Mouse (Mus musculus): ENCODE measurements around the gene Rpl10. TPM values are rescaled to one million over a fixed set of nuclear protein-coding genes. Genes with fewer than 3 reads are reported as not detected.

Gene Rpl10
- polyA plus RNA-seq, 1 experiment: 2,470 TPM

DNA sequence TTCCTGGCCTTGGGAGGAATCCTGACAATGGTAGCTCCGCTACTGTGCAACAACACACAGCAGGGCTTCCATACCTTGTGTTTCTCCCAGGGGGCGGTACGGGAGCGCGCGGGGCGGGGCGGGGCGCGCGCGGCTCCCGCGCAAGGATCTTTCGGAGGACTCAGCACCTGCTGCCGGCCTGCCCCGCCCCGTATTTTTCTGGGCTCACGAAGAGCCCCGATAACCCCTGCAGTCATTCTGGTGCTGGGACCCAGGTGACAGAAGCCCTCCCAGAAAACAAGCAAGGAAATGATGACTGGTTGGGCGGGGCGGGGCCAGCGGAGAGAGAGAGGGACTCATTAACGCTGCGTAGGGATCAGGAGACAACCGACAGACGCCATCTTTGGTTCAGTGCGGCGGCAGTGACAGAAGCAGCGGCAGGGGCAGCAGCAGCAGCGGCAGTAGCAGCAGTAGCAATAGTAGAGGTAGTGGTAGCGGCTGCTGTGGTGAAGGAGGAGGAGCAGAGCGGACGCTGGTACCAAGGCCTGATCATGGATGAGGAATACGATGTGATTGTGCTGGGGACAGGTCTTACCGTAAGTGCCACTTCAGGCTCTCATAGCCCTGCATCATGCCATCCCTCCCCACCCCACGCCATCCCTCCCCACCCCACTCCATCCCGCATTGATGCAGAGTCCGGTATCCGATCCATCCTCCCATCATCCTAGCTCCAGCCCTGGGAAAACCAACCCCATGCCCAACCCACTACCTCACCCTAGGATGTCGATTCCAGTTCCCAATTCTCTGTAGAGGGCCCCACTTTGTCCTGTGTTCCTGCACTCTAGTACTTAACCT lies 34.5 kb downstream of the Rpl10 start, which contains the start of gene Gdi1:
Gene Gdi1, plus strand, starts transcription at position 132 of the 834 bp plus-strand sequence.
- peaks cover 20% of the 10 kb centered on the region for H3K79me2 ChIP-seq (ENCODE audit: control insufficient read depth, insufficient read depth)
- peaks cover 12% of the 10 kb centered on the region for H3K36me3 ChIP-seq (ENCODE audit: control insufficient read depth, insufficient read depth)
- no peaks in the 10 kb centered on the region for H3K27me3 ChIP-seq (ENCODE audit: control insufficient read depth, insufficient read depth, insufficient read length)
- peak in 1 of 3 experiments; percentile 5 for TF ChIP-seq MYOD1 (IDR thresholded peaks at IDR 0.05; ENCODE audit: control insufficient read depth in 1 of 3, insufficient read length in 2 of 3, low read depth in 2 of 3)
- peak in 2 of 3 experiments; percentile 14 to 18 for TF ChIP-seq MYOG (IDR thresholded peaks at IDR 0.05; ENCODE audit: control insufficient read depth in 1 of 3, insufficient read depth in 1 of 3, insufficient read length in 2 of 3, low read depth in 2 of 3)
- TF ChIP-seq MAX (IDR thresholded peaks at IDR 0.05; ENCODE audit: low read depth): no peak
- TF ChIP-seq CEBPB (IDR thresholded peaks at IDR 0.05; ENCODE audit: insufficient read depth, poor library complexity, severe bottlenecking): no peak
- TF ChIP-seq POLR2AphosphoS2 (IDR thresholded peaks at IDR 0.05; ENCODE audit: insufficient read length, low read depth): peak; percentile 92
- no peak for TF ChIP-seq TCF3 (IDR thresholded peaks at IDR 0.05; ENCODE audit: insufficient read length, low read depth)
- TF ChIP-seq SRF (IDR thresholded peaks at IDR 0.05; ENCODE audit: control insufficient read depth, insufficient read length, low read depth): no peak
- TF ChIP-seq POLR2A (IDR thresholded peaks at IDR 0.05; ENCODE audit: insufficient read length, low read depth): peak; percentile 99
- TF ChIP-seq USF1 (IDR thresholded peaks at IDR 0.05; ENCODE audit: low read depth): no peak
- peak; percentile 44 for TF ChIP-seq REST (IDR thresholded peaks at IDR 0.05; ENCODE audit: insufficient read depth, insufficient read length)
- no peak for TF ChIP-seq TCF12 (IDR thresholded peaks at IDR 0.05; ENCODE audit: insufficient read depth, poor library complexity, severe bottlenecking)
- no peak for TF ChIP-seq E2F4 (IDR thresholded peaks at IDR 0.05; ENCODE audit: insufficient read depth)
- H3K4me3 ChIP-seq: peak within 1 kb of the TSS; percentile 74
- peak within 1 kb of the TSS; percentile 36 for H3ac ChIP-seq (ENCODE audit: control insufficient read depth, insufficient read length)
- H3K4me2 ChIP-seq (ENCODE audit: low read depth): peak within 1 kb of the TSS; percentile 51

DNA sequence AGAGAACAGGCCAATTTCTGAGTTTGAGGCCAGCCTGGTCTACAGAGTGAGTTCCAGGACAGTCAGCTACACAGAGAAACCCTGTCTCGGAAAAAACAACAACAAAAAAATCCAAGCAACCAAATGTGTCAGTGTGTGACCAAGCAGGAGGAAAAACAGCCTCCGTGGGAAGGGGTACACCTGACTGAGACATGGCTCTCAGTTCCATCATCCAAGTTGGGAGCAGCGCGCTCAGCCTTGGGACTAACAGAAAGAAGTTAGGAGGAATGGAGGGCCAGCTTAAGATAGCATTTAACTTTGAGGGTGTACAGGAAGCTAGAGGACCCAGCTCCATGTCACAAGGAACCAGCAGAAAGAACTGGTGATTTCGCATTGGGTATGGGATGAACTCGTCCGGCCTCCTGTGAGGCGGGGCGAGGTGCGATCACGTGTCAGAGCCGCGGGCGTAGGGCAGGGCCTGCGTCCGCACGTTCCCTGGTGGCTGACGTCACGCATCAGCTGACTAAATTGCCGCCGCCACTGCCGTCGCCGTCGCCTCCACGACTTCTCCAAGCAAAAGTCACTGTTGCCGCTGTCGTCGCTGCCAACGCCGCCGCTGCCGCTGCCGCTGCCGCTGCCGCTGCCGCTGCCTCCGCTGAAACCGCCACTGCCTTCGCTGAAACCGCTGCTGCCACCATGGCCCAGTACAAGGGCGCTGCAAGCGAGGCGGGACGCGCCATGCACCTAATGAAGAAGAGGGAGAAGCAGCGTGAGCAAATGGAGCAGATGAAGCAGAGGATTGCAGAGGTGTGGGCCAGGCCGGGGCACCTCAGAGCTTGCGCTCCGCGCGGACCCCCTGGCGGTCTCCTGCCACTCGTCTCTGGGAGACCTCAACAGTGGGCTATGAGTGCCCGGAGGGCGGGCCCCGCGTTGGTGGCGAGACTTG lies 42.2 kb downstream of the Rpl10 start, which contains the start of gene Fam50a:
Gene Fam50a, plus strand, starts transcription at position 494 of the 925 bp plus-strand sequence.
- TF ChIP-seq MYOG (IDR thresholded peaks at IDR 0.05; ENCODE audit: control insufficient read depth in 1 of 3, insufficient read depth in 1 of 3, insufficient read length in 2 of 3, low read depth in 2 of 3): no peak
- TF ChIP-seq POLR2AphosphoS2 (IDR thresholded peaks at IDR 0.05; ENCODE audit: insufficient read length, low read depth): peak; percentile 96
- TF ChIP-seq MAX (IDR thresholded peaks at IDR 0.05; ENCODE audit: low read depth): no peak
- no peak for TF ChIP-seq CEBPB (IDR thresholded peaks at IDR 0.05; ENCODE audit: insufficient read depth, poor library complexity, severe bottlenecking)
- TF ChIP-seq SRF (IDR thresholded peaks at IDR 0.05; ENCODE audit: control insufficient read depth, insufficient read length, low read depth): no peak
- TF ChIP-seq POLR2A (IDR thresholded peaks at IDR 0.05; ENCODE audit: insufficient read length, low read depth): peak; percentile 94
- no peak for TF ChIP-seq TCF12 (IDR thresholded peaks at IDR 0.05; ENCODE audit: insufficient read depth, poor library complexity, severe bottlenecking)
- no peak for TF ChIP-seq TCF3 (IDR thresholded peaks at IDR 0.05; ENCODE audit: insufficient read length, low read depth)
- TF ChIP-seq USF1 (IDR thresholded peaks at IDR 0.05; ENCODE audit: low read depth): peak; percentile 75
- no peak for TF ChIP-seq E2F4 (IDR thresholded peaks at IDR 0.05; ENCODE audit: insufficient read depth)
- Histone ChIP-seq H3ac (ENCODE audit: control insufficient read depth, insufficient read length) (peak within 1 kb of the TSS; percentile 19), H3K4me3 (peak within 1 kb of the TSS; percentile 37), H3K4me2 (ENCODE audit: low read depth) (peak within 1 kb of the TSS; percentile 74), H3K79me2 (ENCODE audit: control insufficient read depth, insufficient read depth) (peaks cover 8% of the 10 kb centered on the region), H3K27me3 (ENCODE audit: control insufficient read depth, insufficient read depth, insufficient read length) (no peaks in the 10 kb centered on the region), H3K36me3 (ENCODE audit: control insufficient read depth, insufficient read depth) (peaks cover 14% of the 10 kb centered on the region)

Other genes starting within 250 kb of the Rpl10 start
- 28.6 TPM for gene Irak1, start 246.9 kb upstream of the Rpl10 start, polyA plus RNA-seq (2012; fragmentation: generic; extraction: Trizol)
- not detected for gene Opn1mw, start 143.3 kb upstream of the Rpl10 start, polyA plus RNA-seq (2012; fragmentation: generic; extraction: Trizol)
- gene Mecp2, start 135.4 kb upstream of the Rpl10 start, polyA plus RNA-seq (2012; fragmentation: generic; extraction: Trizol): 9.2 TPM
- not detected for gene Tex28, start 103.0 kb upstream of the Rpl10 start, polyA plus RNA-seq (2012; fragmentation: generic; extraction: Trizol)
- gene Tktl1, start 93.6 kb upstream of the Rpl10 start, polyA plus RNA-seq (2012; fragmentation: generic; extraction: Trizol): not detected
- gene Flna, start 21.0 kb upstream of the Rpl10 start, polyA plus RNA-seq (2012; fragmentation: generic; extraction: Trizol): 545 TPM
- 67.1 TPM for gene Emd, start 16.1 kb upstream of the Rpl10 start, polyA plus RNA-seq (2012; fragmentation: generic; extraction: Trizol)
- 28.2 TPM for gene Taz, start 11.1 kb downstream of the Rpl10 start, polyA plus RNA-seq (2012; fragmentation: generic; extraction: Trizol)
- 17.0 TPM for gene Dnase1l1, start 11.5 kb downstream of the Rpl10 start, polyA plus RNA-seq (2012; fragmentation: generic; extraction: Trizol)
- gene Atp6ap1, start 26.3 kb downstream of the Rpl10 start, polyA plus RNA-seq (2012; fragmentation: generic; extraction: Trizol): 178 TPM
- gene Gdi1, start 34.2 kb downstream of the Rpl10 start, polyA plus RNA-seq (2012; fragmentation: generic; extraction: Trizol): 83.9 TPM
- 62.2 TPM for gene Fam50a, start 42.2 kb downstream of the Rpl10 start, polyA plus RNA-seq (2012; fragmentation: generic; extraction: Trizol)
- gene Plxna3, start 58.3 kb downstream of the Rpl10 start, polyA plus RNA-seq (2012; fragmentation: generic; extraction: Trizol): 12.8 TPM
- 41.6 TPM for gene Lage3, start 82.8 kb downstream of the Rpl10 start, polyA plus RNA-seq (2012; fragmentation: generic; extraction: Trizol)
- 51.5 TPM for gene Ubl4a, start 102.4 kb downstream of the Rpl10 start, polyA plus RNA-seq (2012; fragmentation: generic; extraction: Trizol)
- gene Slc10a3, start 102.5 kb downstream of the Rpl10 start, polyA plus RNA-seq (2012; fragmentation: generic; extraction: Trizol): 11.2 TPM
- 19.5 TPM for gene Fam3a, start 122.5 kb downstream of the Rpl10 start, polyA plus RNA-seq (2012; fragmentation: generic; extraction: Trizol)
- gene Ikbkg, start 122.5 kb downstream of the Rpl10 start, polyA plus RNA-seq (2012; fragmentation: generic; extraction: Trizol): 24.7 TPM
- gene G6pdx, start 158.4 kb downstream of the Rpl10 start, polyA plus RNA-seq (2012; fragmentation: generic; extraction: Trizol): 62.2 TPM
- not detected for gene Gm6880, start 210.6 kb downstream of the Rpl10 start, polyA plus RNA-seq (2012; fragmentation: generic; extraction: Trizol)